Mouse (Mus musculus): ENCODE data around the gene Adamtsl5. TPM values are rescaled to one million over a fixed set of nuclear protein-coding genes. Genes with fewer than 3 reads are reported as not detected.
A peak's percentile ranks its signal among the peaks of the same experiment; 100 is the strongest.

Adamtsl5 gene
- polyA plus RNA-seq, 1 experiment from 2014 or later: 5.8 TPM

- H3K9me3 ChIP-seq (ENCODE audit: control insufficient read depth, low read length): no peaks in the 10 kb centered on the region
- DNase-seq (ENCODE audit: low spot score) (peak; percentile 93), ATAC-seq (ENCODE audit: low read depth) (peak; percentile 46)
- H3K4me3 ChIP-seq (ENCODE audit: low read depth, low read length): peak within 1 kb of the TSS; percentile 90
- H3K36me3 ChIP-seq (ENCODE audit: control insufficient read depth, insufficient read depth, low read length): peaks cover 37% of the 10 kb centered on the region
- H3K27ac ChIP-seq (replicated peaks; ENCODE audit: low read depth, low read length): peak within 1 kb of the TSS; percentile 92
- peak within 1 kb of the TSS; percentile 91 for H3K4me2 ChIP-seq (ENCODE audit: low read depth, low read length)
- 0% methylated on average over 1 of the region's 61 CpGs for WGBS
- H3K9ac ChIP-seq (ENCODE audit: low read depth, low read length): peak within 1 kb of the TSS; percentile 95
- no peaks in the 10 kb centered on the region for H3K27me3 ChIP-seq (replicated peaks; ENCODE audit: control insufficient read depth, insufficient read depth, low read length)
- H3K4me1 ChIP-seq (ENCODE audit: control insufficient read depth, insufficient read depth, low read length): peaks cover 20% of the 10 kb centered on the region
Observed at GRCm38 (mm10) chr10:80387522-80387959, 39.3 kb upstream of the Adamtsl5 start, which contains the start of gene Mex3d. Mex3d (minus strand) TSS chr10:80387659.

DNA sequence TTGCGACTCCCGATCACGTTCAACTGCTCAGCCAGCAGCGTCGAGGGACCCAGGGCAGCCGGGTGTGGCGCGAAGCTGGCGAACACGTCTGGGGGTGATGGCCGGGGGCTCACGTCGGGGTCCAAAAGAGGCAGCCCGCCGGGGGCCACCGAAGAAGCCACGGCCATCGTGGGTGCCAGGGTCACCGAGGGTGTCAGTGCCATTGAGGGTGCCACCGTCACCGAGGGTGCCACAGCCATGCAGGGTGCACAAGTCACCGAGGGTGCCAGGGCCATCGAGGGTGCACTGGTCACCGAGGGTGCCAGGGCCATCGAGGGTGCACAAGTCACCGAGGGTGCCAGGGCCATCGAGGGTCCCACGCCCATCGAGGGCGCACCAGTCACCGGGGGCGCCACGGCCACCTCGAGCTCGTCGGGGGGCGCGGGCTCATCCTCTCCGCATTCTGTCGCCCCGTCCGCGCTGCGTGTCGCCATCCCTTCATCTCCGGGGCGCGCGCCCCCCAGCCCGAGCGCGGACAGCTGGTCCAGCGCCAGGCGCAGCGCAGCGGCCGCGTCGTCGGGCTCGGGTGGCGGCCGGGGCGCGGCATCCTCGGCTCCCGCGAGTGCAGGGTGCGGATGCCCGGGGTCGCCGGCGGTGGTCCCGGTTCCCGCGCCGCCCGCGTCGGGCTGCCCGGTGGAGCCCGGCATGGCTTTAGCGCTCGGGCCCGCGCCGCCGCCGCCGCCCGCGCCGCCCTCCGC lies 38.7 kb upstream of the Adamtsl5 start:
- ATAC-seq (ENCODE audit: low read depth) (no peak), DNase-seq (ENCODE audit: low spot score) (peak; percentile 23)
- H3K4me1 ChIP-seq (ENCODE audit: control insufficient read depth, insufficient read depth, low read length): peaks cover 20% of the 10 kb centered on the region
- peak overlapping the region; percentile 90 for H3K4me3 ChIP-seq (ENCODE audit: low read depth, low read length)
- H3K27ac ChIP-seq (replicated peaks; ENCODE audit: low read depth, low read length): peak overlapping the region; percentile 92
- no peaks in the 10 kb centered on the region for H3K27me3 ChIP-seq (replicated peaks; ENCODE audit: control insufficient read depth, insufficient read depth, low read length)
- no peaks in the 10 kb centered on the region for H3K9me3 ChIP-seq (ENCODE audit: control insufficient read depth, low read length)
- H3K4me2 ChIP-seq (ENCODE audit: low read depth, low read length): peak overlapping the region; percentile 91
- H3K36me3 ChIP-seq (ENCODE audit: control insufficient read depth, insufficient read depth, low read length): peaks cover 37% of the 10 kb centered on the region
- WGBS: 0% methylated on average over 16 of the region's 94 CpGs
- peak overlapping the region; percentile 95 for H3K9ac ChIP-seq (ENCODE audit: low read depth, low read length)

DNA sequence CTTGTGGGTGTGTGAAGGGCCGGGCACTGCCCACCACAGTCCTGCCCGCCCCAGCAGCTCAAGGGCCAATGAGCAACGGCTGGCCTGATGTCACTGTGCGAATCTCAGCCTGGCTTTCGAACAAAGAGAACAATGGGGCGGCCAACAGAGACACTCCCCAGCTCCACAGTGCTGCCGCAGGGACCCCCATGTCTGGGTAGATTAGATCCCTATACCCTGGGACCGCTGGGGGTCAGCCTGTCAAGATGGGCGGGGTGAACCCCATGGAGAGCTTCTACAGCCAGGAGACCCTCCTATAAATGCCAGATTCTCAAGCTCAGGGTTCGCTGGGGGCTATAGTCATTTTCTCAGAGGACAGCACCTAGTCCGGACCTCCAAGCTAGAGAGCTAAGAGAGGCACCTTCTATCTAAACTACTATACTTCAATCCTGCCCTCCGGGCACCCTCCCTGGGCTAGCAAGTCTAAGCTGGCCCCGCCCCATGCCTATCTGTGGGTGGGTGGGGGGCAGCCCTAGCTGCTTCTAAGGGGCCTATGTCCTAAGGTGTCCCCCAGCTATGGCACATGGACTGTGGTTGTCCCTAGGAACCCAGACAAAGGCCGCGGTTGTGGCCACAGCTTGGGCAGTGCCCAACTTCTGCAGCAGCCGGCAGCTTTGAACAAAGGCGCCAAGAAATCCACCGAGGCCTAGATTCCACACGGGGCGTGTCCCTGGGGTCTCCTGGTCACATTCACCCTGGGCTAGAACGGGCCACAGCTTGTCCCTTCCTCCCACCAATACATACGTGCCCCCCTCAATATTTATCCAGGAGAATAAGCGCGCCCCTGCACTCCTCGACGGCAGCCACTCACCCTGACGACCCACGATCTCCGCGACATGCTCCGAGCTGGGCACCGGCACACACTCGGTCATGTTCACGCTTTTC lies 37.9 kb upstream of the Adamtsl5 start:
- H3K4me3 ChIP-seq (ENCODE audit: low read depth, low read length): peak overlapping the region; percentile 90
- ATAC-seq (ENCODE audit: low read depth): peak; percentile 67
- 2% methylated on average over 32 of the region's 34 CpGs for WGBS
- no peaks in the 10 kb centered on the region for H3K27me3 ChIP-seq (replicated peaks; ENCODE audit: control insufficient read depth, insufficient read depth, low read length)
- DNase-seq (ENCODE audit: low spot score): peak; percentile 88
- H3K27ac ChIP-seq (replicated peaks; ENCODE audit: low read depth, low read length): peak overlapping the region; percentile 92
- no peaks in the 10 kb centered on the region for H3K9me3 ChIP-seq (ENCODE audit: control insufficient read depth, low read length)
- peaks cover 20% of the 10 kb centered on the region for H3K4me1 ChIP-seq (ENCODE audit: control insufficient read depth, insufficient read depth, low read length)
- peaks cover 37% of the 10 kb centered on the region for H3K36me3 ChIP-seq (ENCODE audit: control insufficient read depth, insufficient read depth, low read length)
- peak overlapping the region; percentile 91 for H3K4me2 ChIP-seq (ENCODE audit: low read depth, low read length)
- peak overlapping the region; percentile 95 for H3K9ac ChIP-seq (ENCODE audit: low read depth, low read length)

GRCm38 (mm10) chr10:80385310-80385709 lies 37.1 kb upstream of the Adamtsl5 start:
- peaks cover 38% of the 10 kb centered on the region for H3K36me3 ChIP-seq (ENCODE audit: control insufficient read depth, insufficient read depth, low read length)
- 11% methylated on average over 7 of the region's 7 CpGs for WGBS
- no peaks in the 10 kb centered on the region for H3K9me3 ChIP-seq (ENCODE audit: control insufficient read depth, low read length)
- peak overlapping the region; percentile 90 for H3K4me3 ChIP-seq (ENCODE audit: low read depth, low read length)
- peak overlapping the region; percentile 95 for H3K9ac ChIP-seq (ENCODE audit: low read depth, low read length)
- ATAC-seq (ENCODE audit: low read depth) (no peak), DNase-seq (ENCODE audit: low spot score) (peak; percentile 36)
- H3K4me1 ChIP-seq (ENCODE audit: control insufficient read depth, insufficient read depth, low read length): peaks cover 20% of the 10 kb centered on the region
- H3K4me2 ChIP-seq (ENCODE audit: low read depth, low read length): peak overlapping the region; percentile 91
- H3K27me3 ChIP-seq (replicated peaks; ENCODE audit: control insufficient read depth, insufficient read depth, low read length): no peaks in the 10 kb centered on the region
- H3K27ac ChIP-seq (replicated peaks; ENCODE audit: low read depth, low read length): peak overlapping the region; percentile 92

DNA sequence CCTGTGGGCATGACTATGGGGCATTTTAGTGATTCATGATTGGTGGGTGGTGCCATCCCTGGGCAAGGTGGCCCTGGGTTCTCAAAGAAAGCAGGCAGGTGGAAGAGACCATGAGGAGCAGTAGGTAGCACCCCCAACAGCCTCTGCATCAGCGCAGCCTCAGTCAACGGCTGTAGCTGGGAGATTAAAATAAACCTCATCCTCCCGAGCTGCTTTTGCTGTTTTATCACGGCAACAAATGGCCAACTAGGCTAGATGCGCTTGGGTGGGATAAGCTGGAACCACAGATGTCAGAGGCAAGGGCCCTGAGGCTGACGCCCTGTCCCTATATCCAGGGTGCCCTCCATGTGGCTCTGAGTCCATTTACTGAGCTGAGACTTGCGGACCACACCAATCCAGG lies 36.5 kb upstream of the Adamtsl5 start:
- H3K27me3 ChIP-seq (replicated peaks; ENCODE audit: control insufficient read depth, insufficient read depth, low read length): no peaks in the 10 kb centered on the region
- peak overlapping the region; percentile 91 for H3K4me2 ChIP-seq (ENCODE audit: low read depth, low read length)
- peak overlapping the region; percentile 95 for H3K9ac ChIP-seq (ENCODE audit: low read depth, low read length)
- no peaks in the 10 kb centered on the region for H3K9me3 ChIP-seq (ENCODE audit: control insufficient read depth, low read length)
- WGBS: 70% methylated on average over 7 of the region's 7 CpGs
- H3K36me3 ChIP-seq (ENCODE audit: control insufficient read depth, insufficient read depth, low read length): peaks cover 43% of the 10 kb centered on the region
- ATAC-seq (ENCODE audit: low read depth) (no peak), DNase-seq (ENCODE audit: low spot score) (no peak)
- H3K4me3 ChIP-seq (ENCODE audit: low read depth, low read length): peak overlapping the region; percentile 90
- H3K4me1 ChIP-seq (ENCODE audit: control insufficient read depth, insufficient read depth, low read length): peaks cover 20% of the 10 kb centered on the region
- H3K27ac ChIP-seq (replicated peaks; ENCODE audit: low read depth, low read length): no peak overlapping the region

DNA sequence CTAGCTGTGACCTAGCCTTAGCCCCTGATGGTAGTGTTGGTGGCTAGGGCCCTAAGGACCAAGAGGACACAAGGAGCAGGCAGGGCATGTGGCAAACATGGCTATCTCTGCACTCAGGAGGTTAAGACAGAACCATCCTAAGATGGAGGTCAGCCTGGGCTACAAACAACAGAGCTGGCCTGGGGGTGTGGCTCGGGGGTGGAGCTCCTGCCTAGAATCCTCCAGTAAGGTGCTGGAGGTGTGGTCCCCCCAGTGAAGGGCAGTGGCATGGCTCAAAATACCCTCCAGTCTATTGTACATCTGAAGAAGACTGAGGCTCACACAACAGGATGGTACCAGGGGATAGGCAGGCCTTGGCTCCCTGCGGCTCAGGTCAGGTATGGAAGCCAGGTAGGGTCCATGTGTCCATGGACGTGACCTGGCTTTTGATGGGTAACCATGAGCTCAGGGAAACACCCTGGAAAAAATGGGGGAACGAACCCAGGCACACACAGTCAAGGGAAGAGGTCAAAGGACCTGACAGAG lies 36.0 kb upstream of the Adamtsl5 start:
- Histone ChIP-seq H3K36me3 (ENCODE audit: control insufficient read depth, insufficient read depth, low read length) (peaks cover 46% of the 10 kb centered on the region), H3K27me3 (replicated peaks; ENCODE audit: control insufficient read depth, insufficient read depth, low read length) (no peaks in the 10 kb centered on the region), H3K4me3 (ENCODE audit: low read depth, low read length) (peak overlapping the region; percentile 90), H3K27ac (replicated peaks; ENCODE audit: low read depth, low read length) (no peak overlapping the region), H3K4me2 (ENCODE audit: low read depth, low read length) (peak overlapping the region; percentile 91), H3K9ac (ENCODE audit: low read depth, low read length) (0 out of 2 replicates have a peak overlapping the region, but pooled peaks have one; percentile 95), H3K9me3 (ENCODE audit: control insufficient read depth, low read length) (no peaks in the 10 kb centered on the region), H3K4me1 (ENCODE audit: control insufficient read depth, insufficient read depth, low read length) (peaks cover 20% of the 10 kb centered on the region)
- WGBS: 91% methylated on average over 4 of the region's 4 CpGs
- DNase-seq (ENCODE audit: low spot score) (no peak), ATAC-seq (ENCODE audit: low read depth) (no peak)

- DNase-seq (ENCODE audit: low spot score) (no peak), ATAC-seq (ENCODE audit: low read depth) (no peak)
- Histone ChIP-seq H3K4me1 (ENCODE audit: control insufficient read depth, insufficient read depth, low read length) (peaks cover 18% of the 10 kb centered on the region), H3K27ac (replicated peaks; ENCODE audit: low read depth, low read length) (no peak overlapping the region), H3K9ac (ENCODE audit: low read depth, low read length) (0 out of 2 replicates have a peak overlapping the region, but pooled peaks have one; percentile 95), H3K9me3 (ENCODE audit: control insufficient read depth, low read length) (no peaks in the 10 kb centered on the region), H3K4me2 (ENCODE audit: low read depth, low read length) (0 out of 2 replicates have a peak overlapping the region, but pooled peaks have one; percentile 8), H3K27me3 (replicated peaks; ENCODE audit: control insufficient read depth, insufficient read depth, low read length) (no peaks in the 10 kb centered on the region), H3K36me3 (ENCODE audit: control insufficient read depth, insufficient read depth, low read length) (peaks cover 46% of the 10 kb centered on the region), H3K4me3 (ENCODE audit: low read depth, low read length) (no peak overlapping the region)
- WGBS: 72% methylated on average over 4 of the region's 4 CpGs
Observed at GRCm38 (mm10) chr10:80383431-80383830, 35.2 kb upstream of the Adamtsl5 start.

GRCm38 (mm10) chr10:80382641-80383365 lies 34.6 kb upstream of the Adamtsl5 start:
- H3K9ac ChIP-seq (ENCODE audit: low read depth, low read length): no peak overlapping the region
- no peaks in the 10 kb centered on the region for H3K9me3 ChIP-seq (ENCODE audit: control insufficient read depth, low read length)
- H3K4me3 ChIP-seq (ENCODE audit: low read depth, low read length): no peak overlapping the region
- no peak overlapping the region for H3K27ac ChIP-seq (replicated peaks; ENCODE audit: low read depth, low read length)
- WGBS: 86% methylated on average over 7 of the region's 7 CpGs
- DNase-seq (ENCODE audit: low spot score) (no peak), ATAC-seq (ENCODE audit: low read depth) (no peak)
- H3K27me3 ChIP-seq (replicated peaks; ENCODE audit: control insufficient read depth, insufficient read depth, low read length): no peaks in the 10 kb centered on the region
- H3K36me3 ChIP-seq (ENCODE audit: control insufficient read depth, insufficient read depth, low read length): peaks cover 46% of the 10 kb centered on the region
- H3K4me1 ChIP-seq (ENCODE audit: control insufficient read depth, insufficient read depth, low read length): peaks cover 13% of the 10 kb centered on the region
- H3K4me2 ChIP-seq (ENCODE audit: low read depth, low read length): no peak overlapping the region

Measured in embryonic facial prominence, embryonic 14.5 days (tissue).